Mouse (Mus musculus) adrenal gland, adult 18-20 months (tissue): ENCODE results near the gene Nkapl. TPM values are rescaled to one million over a fixed set of nuclear protein-coding genes. Genes with fewer than 3 reads are reported as not detected.

Experiments used
- DNase-seq, 2 experiments: peaks; one replicate each; pipeline ENCODE4 v3.0.0; 2021 to 2022; ENCODE audit warnings: low spot score in 2 of 2
- microRNA-seq, 2 experiments: library from miRNA; unstranded; fragments of <30 nt; microRNA quantifications; one replicate each; pipeline ENCODE4 v1.2.0; 2021; ENCODE audit warnings: borderline number of aligned reads in 2 of 2
- total RNA-seq, 2 experiments: library from RNA; stranded (reverse); gene quantifications; 1 replicate in 1 of 2; 2 replicates in 1 of 2; pipeline ENCODE4 v1.2.3; 2021

Nkapl gene
- total RNA-seq, 2 experiments from 2014 or later: 0.76 to 1.5 TPM

GRCm38 (mm10) chr13:21440503-21441206 lies 27.7 kb downstream of the Nkapl start, which contains the start of gene Pgbd1:
Gene Pgbd1 (minus strand): TSS chr13:21441058.
- DNase-seq: peak; percentile 56 to 60

- no peak for DNase-seq
Measured at GRCm38 (mm10) chr13:21435476-21435875, 32.8 kb downstream of the Nkapl start.

- no peak for DNase-seq
Measured at GRCm38 (mm10) chr13:21427631-21428030, 40.7 kb downstream of the Nkapl start.

GRCm38 (mm10) chr13:21423301-21423700 lies 45.0 kb downstream of the Nkapl start:
- DNase-seq: no peak

- no peak for DNase-seq
Measured at GRCm38 (mm10) chr13:21418865-21419264, 49.4 kb downstream of the Nkapl start.

GRCm38 (mm10) chr13:21417298-21418010 lies 50.9 kb downstream of the Nkapl start:
- no peak for DNase-seq

Small RNA genes lying within 50 kb of the gene (microRNA-seq; reads per million reads assigned to microRNA genes)
- 0 reads per million in 2 experiments for gene Mir1896

Other genes with a start within 250 kb of the Nkapl start
- gene Gpx5, start 175.8 kb downstream of the Nkapl start, total RNA-seq: not detected
- not detected for gene Gpx6, start 156.4 kb downstream of the Nkapl start, total RNA-seq
- not detected for gene Olfr1367, start 121.6 kb downstream of the Nkapl start, total RNA-seq
- gene Zscan12, start 105.7 kb downstream of the Nkapl start, total RNA-seq: 1 to 10 TPM; 9.5 to 9.8 TPM
- 10 to 100 TPM; 61.1 to 72.4 TPM for gene Zkscan3, start 65.8 kb downstream of the Nkapl start, total RNA-seq
- under 1 TPM; 0.36 to 0.45 TPM for gene Pgbd1, start 27.5 kb downstream of the Nkapl start, total RNA-seq
- gene Zscan26, start 14.8 kb downstream of the Nkapl start, total RNA-seq: 10 to 100 TPM; 36.3 to 41.8 TPM
- gene Zkscan4, start 10.4 kb upstream of the Nkapl start, total RNA-seq: 1 to 10 TPM; 2.2 to 2.6 TPM
- not detected for gene Gm10065, start 10.9 kb upstream of the Nkapl start, total RNA-seq
- 10 to 100 TPM; 13.8 to 16.2 TPM for gene AK157302, start 26.7 kb upstream of the Nkapl start, total RNA-seq
- 100 to 1,000 TPM in 1 of 2 experiments, 10 to 100 TPM in 1; 87.5 to 171 TPM for gene Gm11273, start 32.9 kb upstream of the Nkapl start, total RNA-seq
- gene Zkscan8, start 62.6 kb upstream of the Nkapl start, total RNA-seq: 10 to 100 TPM; 13.5 to 15.6 TPM
- not detected for gene Olfr1366, start 74.3 kb upstream of the Nkapl start, total RNA-seq
- gene Olfr1535, start 91.4 kb upstream of the Nkapl start, total RNA-seq: not detected
- gene Olfr1364, start 113.2 kb upstream of the Nkapl start, total RNA-seq: not detected
- not detected for gene Olfr1362, start 145.5 kb upstream of the Nkapl start, total RNA-seq
- gene Olfr11, start 174.0 kb upstream of the Nkapl start, total RNA-seq: not detected
- not detected for gene Olfr1361, start 194.9 kb upstream of the Nkapl start, total RNA-seq
- not detected for gene Olfr1360, start 208.9 kb upstream of the Nkapl start, total RNA-seq
- gene Olfr1359, start 229.6 kb upstream of the Nkapl start, total RNA-seq: not detected
- 10 to 100 TPM; 21.3 to 23.3 TPM for gene Hist1h2bl, start 247.6 kb upstream of the Nkapl start, total RNA-seq
- gene Hist1h2ai, start 247.9 kb upstream of the Nkapl start, total RNA-seq: 10 to 100 TPM; 21.4 to 30.6 TPM
- gene Hist1h3h, start 249.2 kb upstream of the Nkapl start, total RNA-seq: 10 to 100 TPM; 25.1 to 28.5 TPM